Mouse (Mus musculus) kidney, adult 2 months (tissue): ENCODE data around the gene Psme1.

Source experiments
- CTCF ChIP-seq: fragments of 200-500 bp; conservative IDR thresholded peaks from 2 replicates; pipeline ENCODE4 v1.5.1; 2011; ENCODE audit warnings: low read depth, mild to moderate bottlenecking, control low read depth, low read length, moderate library complexity, mixed read lengths; ENCODE audit not compliant: insufficient read depth, insufficient read length
- POLR2A ChIP-seq: fragments of 200-500 bp; IDR thresholded peaks from one replicate; pipeline ENCODE4 v1.6.1; 2011; ENCODE audit warnings: low read depth, low read length, control low read depth

DNA sequence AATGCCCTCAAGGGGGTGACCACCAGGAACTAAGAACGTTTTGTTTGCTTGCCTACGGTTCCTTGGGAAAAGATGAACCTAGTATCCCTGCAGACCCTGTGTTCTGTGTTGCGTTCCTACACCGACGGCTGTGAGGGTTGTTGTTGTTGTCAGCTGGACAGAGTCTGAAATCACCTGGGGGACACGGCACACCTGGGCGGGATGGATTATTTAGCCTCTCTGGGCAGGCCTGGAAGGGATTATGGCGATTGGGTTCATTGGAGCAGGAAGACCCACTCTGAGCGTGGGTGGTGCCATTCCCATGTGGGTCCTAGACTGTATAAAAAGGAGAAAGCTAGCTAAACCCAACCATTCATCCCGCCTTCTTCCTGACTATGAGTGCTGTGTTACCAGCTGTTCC, 16.1 kb upstream of the Psme1 start:
- TF ChIP-seq POLR2A (no peak), CTCF (no peak)
